Mouse (Mus musculus) thymus, postnatal 14 days (tissue): ENCODE results near the gene Cd164.
A peak's percentile ranks its signal among the peaks of the same experiment; 100 is the strongest.

Experiments used
- DNase-seq: peaks from one replicate; pipeline ENCODE4 v3.0.0; 2021

The Cd164 gene

GRCm38 (mm10) chr10:41552319-41552718 lies 33.1 kb downstream of the Cd164 start:
- peak; percentile 33 for DNase-seq

- peak; percentile 92 for DNase-seq
These were observed 33.8 kb downstream of the Cd164 start for GRCm38 (mm10) chr10:41552847-41553589.

- no peak for DNase-seq
These were observed 34.5 kb downstream of the Cd164 start for GRCm38 (mm10) chr10:41553711-41554110.

- DNase-seq = no peak
These were observed 35.9 kb downstream of the Cd164 start for GRCm38 (mm10) chr10:41555081-41555480.

GRCm38 (mm10) chr10:41558401-41558800 lies 39.2 kb downstream of the Cd164 start:
- DNase-seq = no peak

- DNase-seq = no peak
These were observed 42.6 kb downstream of the Cd164 start for GRCm38 (mm10) chr10:41561701-41562395.

GRCm38 (mm10) chr10:41565141-41565540 lies 45.9 kb downstream of the Cd164 start:
- DNase-seq = no peak

GRCm38 (mm10) chr10:41568306-41568705 lies 49.1 kb downstream of the Cd164 start:
- no peak for DNase-seq

- no peak for DNase-seq
These were observed 51.9 kb downstream of the Cd164 start for GRCm38 (mm10) chr10:41571065-41571464.

GRCm38 (mm10) chr10:41572274-41572673 lies 53.1 kb downstream of the Cd164 start:
- DNase-seq = no peak

- peak; percentile 47 for DNase-seq
These were observed 54.0 kb downstream of the Cd164 start for GRCm38 (mm10) chr10:41573190-41573589.

- peak; percentile 64 for DNase-seq
These were observed 56.5 kb downstream of the Cd164 start for GRCm38 (mm10) chr10:41575451-41576327.

GRCm38 (mm10) chr10:41576328-41576833 lies 57.2 kb downstream of the Cd164 start:
- no peak for DNase-seq

- no peak for DNase-seq
These were observed 59.3 kb downstream of the Cd164 start for GRCm38 (mm10) chr10:41578541-41578940.

- no peak for DNase-seq
These were observed 61.2 kb downstream of the Cd164 start for GRCm38 (mm10) chr10:41580441-41580840.
